Mouse (Mus musculus): ENCODE results near the gene Trir. TPM values are rescaled to one million over a fixed set of nuclear protein-coding genes. Genes with fewer than 3 reads are reported as not detected.

The Trir gene
- polyA plus RNA-seq, 1 experiment from 2014 or later: 162 TPM

DNA sequence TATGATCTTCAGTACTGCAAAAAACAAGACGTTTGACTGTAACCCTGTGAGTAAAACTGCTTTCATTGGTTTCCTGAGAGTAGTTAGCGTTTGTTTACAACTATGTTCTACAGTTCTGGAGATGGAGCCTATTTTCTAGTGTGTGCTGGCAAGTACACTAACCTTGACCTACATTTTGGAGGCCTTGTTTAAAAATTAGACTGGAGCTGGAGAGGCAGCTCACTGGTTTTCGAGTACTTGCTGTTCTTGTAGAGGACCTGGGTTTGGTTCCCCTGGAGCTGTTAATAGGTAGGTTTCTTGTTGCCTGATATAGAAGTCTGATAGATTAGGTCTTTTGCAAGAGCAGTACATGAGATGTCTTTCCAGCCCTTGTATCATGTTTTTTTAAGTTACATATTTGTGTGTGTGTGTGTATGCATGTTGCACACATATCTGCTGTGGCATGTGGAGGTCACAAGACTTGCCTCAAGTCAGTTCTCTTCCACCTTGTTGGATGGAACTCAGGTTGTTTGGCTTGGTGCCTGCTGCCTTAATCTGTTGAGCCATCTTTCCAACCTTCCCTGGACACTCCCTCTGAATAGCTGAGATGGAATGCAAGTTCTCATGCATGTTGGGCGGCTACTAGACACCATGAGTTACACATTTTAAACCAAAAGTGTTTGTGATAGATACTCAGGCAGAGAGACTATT, 6.1 kb downstream of the Trir start:
- Histone ChIP-seq H3K4me3 (no peak overlapping the region), H3K4me2 (replicated peaks) (no peak overlapping the region), H3K27me3 (no peaks in the 10 kb centered on the region), H3K27ac (no peak overlapping the region), H3K4me1 (peaks cover 31% of the 10 kb centered on the region), H3K9me3 (replicated peaks) (no peaks in the 10 kb centered on the region), H3K36me3 (peaks cover 39% of the 10 kb centered on the region), H3K9ac (no peak overlapping the region)
- WGBS: 85% methylated on average over 4 of the region's 4 CpGs
- ATAC-seq (ENCODE audit: low FRiP score): no peak

DNA sequence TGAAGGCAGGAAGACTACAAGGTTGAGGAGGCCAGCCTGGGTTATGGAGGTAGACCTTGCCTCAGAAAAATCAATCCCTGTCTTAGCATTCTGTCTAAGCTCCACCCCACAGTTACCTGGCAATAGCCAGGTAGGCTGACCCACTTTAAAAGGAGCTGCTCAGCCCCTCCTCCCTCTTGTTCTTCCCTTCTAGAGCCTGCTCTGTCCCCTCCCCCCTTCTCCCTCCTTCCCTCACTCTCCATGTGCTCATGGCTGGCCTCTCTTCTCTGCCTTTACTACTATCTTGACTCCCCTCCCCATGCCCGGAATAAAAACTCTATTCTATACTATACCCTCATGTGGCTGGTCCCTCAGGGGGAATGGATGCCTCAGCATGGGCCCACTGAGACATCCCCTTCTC, 7.2 kb downstream of the Trir start:
- no peaks in the 10 kb centered on the region for H3K27me3 ChIP-seq
- H3K36me3 ChIP-seq: peaks cover 39% of the 10 kb centered on the region
- no peak overlapping the region for H3K4me3 ChIP-seq
- no peak overlapping the region; the same call in 1 of the 2 replicates for H3K27ac ChIP-seq
- no peak for ATAC-seq (ENCODE audit: low FRiP score)
- 58% methylated on average over 1 of the region's 1 CpGs for WGBS
- no peaks in the 10 kb centered on the region for H3K9me3 ChIP-seq (replicated peaks)
- H3K4me2 ChIP-seq (replicated peaks): no peak overlapping the region
- H3K4me1 ChIP-seq: peaks cover 29% of the 10 kb centered on the region
- H3K9ac ChIP-seq: no peak overlapping the region

- Histone ChIP-seq H3K4me2 (replicated peaks) (peak overlapping the region; percentile 80), H3K36me3 (peaks cover 32% of the 10 kb centered on the region), H3K4me1 (peaks cover 26% of the 10 kb centered on the region), H3K9me3 (replicated peaks) (no peaks in the 10 kb centered on the region), H3K27ac (no peak overlapping the region), H3K27me3 (no peaks in the 10 kb centered on the region), H3K4me3 (peak overlapping the region; percentile 64), H3K9ac (no peak overlapping the region)
- 6% methylated on average over 13 of the region's 13 CpGs for WGBS
- no peak for ATAC-seq (ENCODE audit: low FRiP score)
Measured at GRCm38 (mm10) chr8:85034764-85035163, 8.1 kb downstream of the Trir start.

DNA sequence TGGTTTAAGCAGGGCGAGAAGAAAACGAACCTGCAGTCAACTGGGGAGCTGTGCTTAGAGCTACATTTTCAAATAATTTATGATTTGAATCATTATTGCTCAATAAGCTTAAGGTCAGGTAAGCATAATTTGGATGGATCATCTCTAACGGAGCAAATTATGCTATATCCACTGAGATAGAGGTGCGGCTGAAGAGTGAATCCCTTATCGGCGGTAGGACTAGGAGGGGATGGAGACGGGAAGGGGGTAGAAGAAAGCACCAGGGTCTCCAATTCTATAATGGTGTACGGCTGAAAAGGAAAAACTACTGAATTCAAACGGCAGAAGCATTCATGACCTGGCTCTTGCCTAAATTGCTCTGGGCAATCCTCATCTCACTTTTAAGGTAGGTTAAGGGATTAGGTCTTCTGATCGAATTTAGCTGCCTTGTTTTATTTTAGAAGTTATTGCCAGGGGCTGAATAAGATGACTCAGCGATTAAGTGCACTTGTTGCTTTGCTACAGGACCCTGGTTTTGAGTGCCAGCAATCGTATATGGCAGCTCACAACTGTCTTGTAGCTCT, 8.6 kb downstream of the Trir start:
- no peak for ATAC-seq (ENCODE audit: low FRiP score)
- peak overlapping the region; percentile 64 for H3K4me3 ChIP-seq
- peak overlapping the region; percentile 80 for H3K4me2 ChIP-seq (replicated peaks)
- peaks cover 26% of the 10 kb centered on the region for H3K4me1 ChIP-seq
- H3K9ac ChIP-seq: peak overlapping the region; percentile 79; the same call in 1 of the 2 replicates
- WGBS: 7% methylated on average over 12 of the region's 12 CpGs
- no peak overlapping the region for H3K27ac ChIP-seq
- peaks cover 30% of the 10 kb centered on the region for H3K36me3 ChIP-seq
- no peaks in the 10 kb centered on the region for H3K27me3 ChIP-seq
- H3K9me3 ChIP-seq (replicated peaks): no peaks in the 10 kb centered on the region

DNA sequence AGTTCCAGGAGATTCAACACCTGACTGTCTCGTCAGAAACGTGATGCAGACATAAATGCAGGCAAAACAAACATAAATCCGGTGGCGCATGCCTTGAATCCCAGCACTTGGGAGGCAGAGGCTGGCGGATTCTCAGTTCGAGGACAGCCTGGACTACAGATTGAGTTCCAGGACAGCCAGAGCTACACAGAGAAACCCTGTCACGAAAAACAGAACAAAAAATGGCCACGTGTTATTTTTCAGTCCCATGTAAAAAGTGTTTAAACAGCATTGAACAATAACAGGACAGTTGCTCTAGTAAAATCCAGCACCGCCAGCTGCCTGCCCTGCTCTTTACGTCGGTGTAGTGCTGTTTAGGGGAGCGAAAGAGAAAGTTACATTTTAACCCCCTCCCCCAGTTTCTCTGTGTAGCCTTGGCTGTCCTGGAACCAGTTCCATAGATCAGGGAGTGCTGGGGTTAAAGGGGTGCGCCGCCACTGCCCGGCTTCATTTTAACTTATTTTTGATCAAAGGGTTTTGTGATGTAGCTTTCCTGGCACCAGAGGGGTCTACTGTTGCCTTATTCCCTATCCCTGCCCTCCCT, 9.2 kb downstream of the Trir start:
- Histone ChIP-seq H3K36me3 (peaks cover 30% of the 10 kb centered on the region), H3K4me2 (replicated peaks) (peak overlapping the region; percentile 80), H3K4me3 (peak overlapping the region; percentile 64), H3K27ac (peak overlapping the region; percentile 78), H3K27me3 (no peaks in the 10 kb centered on the region), H3K9ac (peak overlapping the region; percentile 79), H3K4me1 (peaks cover 26% of the 10 kb centered on the region), H3K9me3 (replicated peaks) (no peaks in the 10 kb centered on the region)
- ATAC-seq (ENCODE audit: low FRiP score): no peak
- WGBS: 2% methylated on average over 15 of the region's 15 CpGs

DNA sequence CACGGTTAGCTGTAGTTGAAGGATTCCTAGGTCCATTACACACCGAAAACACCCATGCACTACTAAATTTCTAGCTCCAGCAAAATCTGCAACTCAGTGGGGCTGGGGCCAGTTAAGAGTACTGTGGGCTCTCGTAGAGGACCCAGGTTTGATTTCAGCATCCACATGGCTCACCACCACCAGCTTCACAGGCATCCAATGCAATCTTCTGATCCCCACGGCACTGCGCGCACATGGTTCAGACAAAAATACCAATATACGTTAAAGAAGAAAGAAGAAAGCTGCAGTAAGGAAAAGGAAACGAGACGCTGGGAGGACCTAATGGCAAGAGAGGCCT, 9.7 kb downstream of the Trir start:
- Histone ChIP-seq H3K4me2 (replicated peaks) (peak overlapping the region; percentile 80), H3K27me3 (no peaks in the 10 kb centered on the region), H3K4me3 (peak overlapping the region; percentile 64), H3K4me1 (peaks cover 26% of the 10 kb centered on the region), H3K9me3 (replicated peaks) (no peaks in the 10 kb centered on the region), H3K9ac (peak overlapping the region; percentile 79), H3K27ac (peak overlapping the region; percentile 78), H3K36me3 (peaks cover 32% of the 10 kb centered on the region)
- ATAC-seq (ENCODE audit: low FRiP score): peak; percentile 51
- WGBS: 0% methylated on average over 9 of the region's 9 CpGs

DNA sequence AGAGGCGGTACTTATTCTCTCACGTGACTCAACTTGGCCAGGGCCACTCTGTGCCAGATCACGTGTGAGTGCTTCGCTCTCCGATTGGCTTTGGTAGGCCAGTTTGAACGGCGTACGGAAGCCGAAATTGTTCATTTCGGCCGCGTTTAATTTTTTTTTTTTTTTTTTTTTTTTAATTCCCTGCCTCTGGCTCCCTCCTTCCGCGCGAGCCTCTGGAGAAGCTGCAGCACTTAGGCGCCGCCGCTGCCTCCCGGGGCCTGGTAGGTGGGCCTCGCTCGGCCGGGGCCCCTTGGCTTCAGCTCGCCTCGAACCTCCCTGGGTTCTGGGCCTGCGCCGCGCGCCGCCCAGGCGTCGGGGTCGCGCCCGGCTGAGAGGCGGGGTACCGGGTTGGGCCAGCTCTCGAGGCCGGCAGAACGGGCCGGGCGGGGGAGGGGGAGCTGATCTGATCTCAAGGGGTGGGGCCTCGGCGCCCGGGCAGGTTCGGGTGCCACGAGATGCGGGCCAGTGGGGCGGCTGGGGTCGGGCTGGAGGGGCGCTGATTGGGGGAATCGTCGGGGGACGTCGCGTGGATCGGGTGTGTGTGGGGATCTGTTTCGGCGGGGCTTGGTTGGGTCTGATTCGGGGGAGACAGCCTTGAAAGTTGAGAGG, 10.2 kb downstream of the Trir start, which contains the start of gene Tnpo2:
TSS of gene Tnpo2 (plus strand) at position 198 of the 648 bp plus-strand sequence.
- Histone ChIP-seq H3K27ac (peak within 1 kb of the TSS; percentile 98), H3K36me3 (peaks cover 32% of the 10 kb centered on the region), H3K4me2 (replicated peaks) (peak within 1 kb of the TSS; percentile 96), H3K4me1 (peaks cover 26% of the 10 kb centered on the region), H3K27me3 (no peaks in the 10 kb centered on the region), H3K9me3 (replicated peaks) (no peaks in the 10 kb centered on the region), H3K9ac (peak within 1 kb of the TSS; percentile 91), H3K4me3 (peak within 1 kb of the TSS; percentile 64)
- under 1% methylated on average over 58 of the region's 59 CpGs for WGBS
- ATAC-seq (ENCODE audit: low FRiP score): peak; percentile 91

- H3K4me1 ChIP-seq: peaks cover 26% of the 10 kb centered on the region
- peak overlapping the region; percentile 96 for H3K4me2 ChIP-seq (replicated peaks)
- H3K27ac ChIP-seq: peak overlapping the region; percentile 98
- H3K36me3 ChIP-seq: peaks cover 31% of the 10 kb centered on the region
- no peaks in the 10 kb centered on the region for H3K27me3 ChIP-seq
- ATAC-seq (ENCODE audit: low FRiP score): peak; percentile 64
- peak overlapping the region; percentile 64 for H3K4me3 ChIP-seq
- H3K9ac ChIP-seq: peak overlapping the region; percentile 91
- no peaks in the 10 kb centered on the region for H3K9me3 ChIP-seq (replicated peaks)
- WGBS: under 1% methylated on average over 14 of the region's 14 CpGs
Measured at GRCm38 (mm10) chr8:85037366-85037680, 10.7 kb downstream of the Trir start.

- H3K4me2 ChIP-seq (replicated peaks): peak overlapping the region; percentile 96
- peak overlapping the region; percentile 98 for H3K27ac ChIP-seq
- H3K27me3 ChIP-seq: no peaks in the 10 kb centered on the region
- no peaks in the 10 kb centered on the region for H3K9me3 ChIP-seq (replicated peaks)
- peak overlapping the region; percentile 91 for H3K9ac ChIP-seq
- peaks cover 26% of the 10 kb centered on the region for H3K4me1 ChIP-seq
- H3K36me3 ChIP-seq: peaks cover 28% of the 10 kb centered on the region
- peak; percentile 14; the same call in 1 of the 2 replicates for ATAC-seq (ENCODE audit: low FRiP score)
- H3K4me3 ChIP-seq: peak overlapping the region; percentile 64
- WGBS: 1% methylated on average over 51 of the region's 57 CpGs
Measured at GRCm38 (mm10) chr8:85037681-85038531, 11.3 kb downstream of the Trir start.

DNA sequence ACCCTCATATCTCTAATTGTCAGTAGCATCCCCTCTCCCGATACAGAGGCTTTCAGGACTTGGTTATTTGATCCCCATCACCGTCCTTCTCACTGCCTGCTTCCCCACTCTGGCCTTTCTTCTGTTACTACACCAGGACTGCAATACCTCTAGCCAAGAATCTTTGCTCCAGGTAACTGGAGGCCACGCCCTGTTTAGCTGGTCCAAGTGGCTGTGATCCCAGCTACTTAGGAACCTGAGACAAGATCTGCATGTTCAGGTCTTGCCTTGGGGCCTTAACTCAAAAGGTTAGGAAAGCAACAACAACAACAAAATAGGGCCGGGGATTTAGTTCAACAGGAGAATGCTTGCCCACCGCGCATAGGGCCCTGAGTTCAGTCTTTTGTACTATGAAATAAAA, 17.0 kb downstream of the Trir start:
- no peak overlapping the region for H3K27ac ChIP-seq
- H3K36me3 ChIP-seq: peaks cover 79% of the 10 kb centered on the region
- no peaks in the 10 kb centered on the region for H3K9me3 ChIP-seq (replicated peaks)
- no peaks in the 10 kb centered on the region for H3K27me3 ChIP-seq
- no peak overlapping the region for H3K4me2 ChIP-seq (replicated peaks)
- ATAC-seq (ENCODE audit: low FRiP score): no peak
- H3K4me3 ChIP-seq: no peak overlapping the region
- peaks cover 5% of the 10 kb centered on the region for H3K4me1 ChIP-seq
- 91% methylated on average over 6 of the region's 6 CpGs for WGBS
- H3K9ac ChIP-seq: no peak overlapping the region

DNA sequence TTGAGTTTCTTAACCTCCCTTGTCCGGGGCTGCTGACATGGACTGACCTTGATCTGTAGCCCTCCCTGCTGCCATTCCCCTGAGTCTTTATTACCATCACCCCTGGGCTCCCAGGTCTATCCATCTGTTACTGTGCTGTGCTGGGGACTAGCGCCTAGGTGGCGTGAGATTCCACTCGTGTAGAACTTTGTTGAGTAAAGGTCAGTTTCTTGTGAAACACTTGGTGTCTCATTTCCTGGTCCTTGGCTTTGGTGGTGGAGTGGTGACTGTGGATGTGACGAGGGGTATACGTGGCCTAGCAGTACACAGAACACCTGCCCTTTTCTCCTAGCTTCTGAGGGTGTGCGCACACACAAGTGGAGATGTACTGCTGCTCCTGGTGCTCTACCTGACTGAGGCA, 30.7 kb downstream of the Trir start:
- Histone ChIP-seq H3K9me3 (replicated peaks) (no peaks in the 10 kb centered on the region), H3K4me3 (no peak overlapping the region), H3K27ac (no peak overlapping the region), H3K4me2 (replicated peaks) (no peak overlapping the region), H3K9ac (no peak overlapping the region), H3K4me1 (peaks cover 19% of the 10 kb centered on the region), H3K36me3 (peaks cover 51% of the 10 kb centered on the region), H3K27me3 (no peaks in the 10 kb centered on the region)
- 85% methylated on average over 7 of the region's 7 CpGs for WGBS
- ATAC-seq (ENCODE audit: low FRiP score): no peak

All from hindbrain, embryonic 12.5 days (tissue).